Mouse (Mus musculus): ENCODE data around the gene Tmie.

- TF ChIP-seq CTCF (IDR thresholded peaks at IDR 0.05), result no peak
- no peak for TF ChIP-seq EP300 (IDR thresholded peaks at IDR 0.05)
Measured at GRCm38 (mm10) chr9:110877353-110877752, 2.6 kb downstream of the Tmie start.
